Mouse (Mus musculus): ENCODE results near the gene Rubcn.

DNA sequence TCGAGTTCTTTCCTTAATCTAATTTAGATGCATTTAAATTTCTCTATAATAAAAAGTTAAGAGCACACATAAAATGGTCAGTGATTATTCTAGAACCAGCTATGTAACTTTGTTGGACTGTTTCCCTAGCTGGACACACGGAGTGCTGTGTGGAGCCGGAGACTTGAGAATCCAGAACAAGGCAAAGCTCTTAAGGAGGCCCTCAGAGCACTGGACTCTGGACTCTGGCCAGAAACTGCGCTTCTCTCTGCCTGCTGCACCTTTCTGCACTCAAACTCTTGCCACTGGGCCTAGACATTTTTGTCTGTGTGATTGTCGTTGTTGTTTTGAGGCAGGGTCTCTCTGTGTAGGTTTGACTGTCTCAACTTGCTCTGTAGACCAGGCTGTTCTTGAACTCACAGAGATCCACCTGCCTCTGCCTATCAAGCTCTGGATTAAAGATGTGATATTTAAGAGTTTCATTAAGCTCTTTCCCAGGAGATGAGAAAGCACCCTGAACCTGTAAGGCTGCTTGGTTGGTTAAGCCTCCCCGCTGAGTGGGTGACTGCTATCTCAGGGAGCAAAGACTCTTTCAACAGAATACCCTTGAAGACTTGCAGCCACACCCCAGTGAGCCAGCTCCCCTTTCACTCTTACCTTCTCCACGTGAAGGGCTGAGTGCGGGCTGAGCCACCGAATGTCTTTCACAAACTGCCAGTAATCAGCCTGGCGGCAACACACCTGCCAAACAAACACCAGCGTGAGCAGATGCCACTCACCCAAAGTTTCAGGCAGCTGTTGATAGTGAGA lies 28.3 kb downstream of the Rubcn start:
- TF ChIP-seq MAX (IDR thresholded peaks at IDR 0.05) = no peak
- TF ChIP-seq CTCF (IDR thresholded peaks at IDR 0.05; ENCODE audit: control insufficient read depth, insufficient read depth, insufficient read length) = no peak
